Mouse (Mus musculus): ENCODE measurements around the gene Slc7a15.
"Not testable (repeated sequence)": the region's sequence is repeated elsewhere in the genome, so short reads cannot be mapped to it uniquely, and the experiment has no call there.

DNA sequence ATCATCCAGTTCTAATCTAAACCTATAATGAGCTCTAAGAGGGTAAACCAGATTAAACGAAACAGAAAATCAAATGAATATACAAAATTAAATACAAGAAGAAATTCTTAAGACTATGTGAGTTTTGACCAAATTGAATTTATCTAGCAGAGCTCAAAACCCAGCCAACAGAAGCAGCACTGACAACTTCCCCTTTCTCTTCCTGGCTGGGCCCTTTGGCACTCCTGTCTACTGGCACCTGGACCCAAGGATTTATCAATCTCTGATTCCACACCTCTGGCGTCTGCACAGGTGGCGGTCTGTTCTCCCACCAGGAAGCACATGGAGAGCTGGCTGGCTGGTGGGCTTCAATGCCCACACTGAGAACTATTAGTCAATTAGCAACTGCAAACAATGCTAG is 39.0 kb downstream of the Slc7a15 start:
- not testable (repeated sequence) for TF ChIP-seq RCOR1 (IDR thresholded peaks at IDR 0.05; ENCODE audit: low read depth, low read length); CTCF (IDR thresholded peaks at IDR 0.05 in 2 of 3, conservative IDR thresholded peaks at IDR 0.05 in 1 of 3; ENCODE audit: control insufficient read depth in 1 of 3, insufficient read depth in 1 of 3, low read depth in 2 of 3, low read length in 3 of 3, poor library complexity in 1 of 3, severe bottlenecking in 1 of 3); GATA1 (IDR thresholded peaks at IDR 0.05; ENCODE audit: low read depth, low read length); GABPA (IDR thresholded peaks at IDR 0.05; ENCODE audit: low read depth, low read length); MXI1 (IDR thresholded peaks at IDR 0.05; ENCODE audit: low read depth, low read length); ELF1 (IDR thresholded peaks at IDR 0.05; ENCODE audit: low read depth, low read length); E2F4 (IDR thresholded peaks at IDR 0.05; ENCODE audit: borderline replicate concordance, low read depth, low read length)

Data from MEL (cell line).